Mouse (Mus musculus): Measurements from ENCODE around the gene Tmeff1.

DNA sequence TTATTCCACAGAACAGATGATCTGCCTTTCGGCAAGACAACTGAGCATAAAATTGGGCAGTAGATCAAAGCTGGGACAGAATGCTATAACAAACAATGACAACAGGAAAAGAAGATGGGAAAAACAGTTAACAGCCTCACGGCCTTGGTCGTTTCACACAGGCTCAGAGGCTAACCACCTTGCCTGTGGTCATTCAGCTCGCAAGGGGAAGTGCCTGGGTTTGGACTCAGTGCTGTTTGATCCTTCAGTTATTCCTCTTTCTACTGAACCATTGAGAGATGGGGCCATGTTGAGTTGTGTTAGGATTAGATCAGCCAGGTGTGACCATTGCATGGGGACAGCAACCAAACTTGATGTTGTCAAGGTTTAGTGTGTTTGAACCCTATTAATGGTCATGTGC lies 75.2 kb downstream of the Tmeff1 start:
- TF ChIP-seq CTCF (IDR thresholded peaks at IDR 0.05; ENCODE audit: control insufficient read depth, insufficient read depth, insufficient replicate concordance, low read depth, low read length) (no peak), POLR2A (IDR thresholded peaks at IDR 0.05; ENCODE audit: control insufficient read depth, low read depth, low read length) (no peak)
